Mouse (Mus musculus): ENCODE measurements around the gene Pak1.

GRCm38 (mm10) chr7:97805067-97805365 lies 16.7 kb downstream of the Pak1 start:
- TF ChIP-seq CTCF (IDR thresholded peaks at IDR 0.05; ENCODE audit: low read depth) (no peak), EP300 (IDR thresholded peaks at IDR 0.05; ENCODE audit: low read depth) (no peak)

Measured in liver, embryonic 14.5 days (tissue).